Mouse (Mus musculus) embryo, embryonic 11 days (tissue): Measurements from ENCODE around the gene Galnt7.

Experiments
- DNase-seq: peaks from one replicate; pipeline ENCODE4 v3.0.0-alpha.2; 2015

The Galnt7 gene

DNA sequence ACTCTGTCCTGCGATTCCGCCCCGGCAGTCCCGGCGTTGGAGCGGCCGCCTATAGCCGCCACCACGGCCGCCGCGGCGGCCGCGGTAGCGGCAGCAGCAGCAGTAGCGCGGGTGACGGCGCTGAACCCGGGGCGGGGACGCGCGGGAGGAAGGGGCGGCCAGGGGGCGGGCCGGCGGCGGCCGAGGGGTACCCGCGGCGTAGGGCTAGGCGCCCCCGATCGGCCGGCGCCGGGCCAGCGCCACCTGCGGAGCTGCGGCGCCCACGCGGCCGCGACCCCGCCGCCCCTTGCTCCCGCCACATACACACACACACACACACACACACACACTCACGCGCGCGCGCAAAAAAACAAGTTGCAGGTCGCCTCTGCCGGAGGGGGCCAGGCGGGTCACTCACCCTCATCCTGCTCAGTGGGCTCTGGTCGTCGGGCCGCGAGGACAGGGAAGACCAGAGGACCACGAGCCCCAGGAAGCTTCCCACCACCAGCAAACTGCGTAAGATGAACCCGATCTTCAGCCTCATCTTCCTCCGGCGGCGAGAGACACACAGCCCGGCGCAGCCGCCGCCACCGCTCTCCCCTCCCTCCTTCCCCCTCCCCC lies at the start of gene Galnt7:
Gene Galnt7, minus strand, starts transcription at position 577 of the 600 bp plus-strand sequence.
- peak; percentile 87 for DNase-seq

GRCm38 (mm10) chr8:57688633-57689032 lies 35.8 kb upstream of the Galnt7 start:
- DNase-seq: no peak

DNA sequence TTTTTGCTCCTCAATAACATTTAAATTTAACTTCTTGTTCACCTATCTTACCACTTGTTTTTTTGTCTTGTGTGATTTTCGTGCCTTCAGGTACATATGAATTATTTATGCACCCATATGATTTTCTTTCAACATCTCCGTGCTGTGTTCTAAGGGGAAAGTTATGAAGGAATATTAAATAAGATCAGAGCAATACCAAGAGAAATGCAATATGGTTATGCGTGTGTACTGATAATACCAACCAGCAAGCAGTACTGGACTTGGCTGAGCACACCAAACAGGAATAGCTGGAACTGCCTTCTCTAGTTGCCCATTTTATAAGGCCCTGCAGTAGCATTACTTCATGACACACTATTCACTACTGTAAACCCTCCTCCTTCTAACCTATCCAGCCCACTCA lies 33.0 kb upstream of the Galnt7 start:
- DNase-seq: no peak

DNA sequence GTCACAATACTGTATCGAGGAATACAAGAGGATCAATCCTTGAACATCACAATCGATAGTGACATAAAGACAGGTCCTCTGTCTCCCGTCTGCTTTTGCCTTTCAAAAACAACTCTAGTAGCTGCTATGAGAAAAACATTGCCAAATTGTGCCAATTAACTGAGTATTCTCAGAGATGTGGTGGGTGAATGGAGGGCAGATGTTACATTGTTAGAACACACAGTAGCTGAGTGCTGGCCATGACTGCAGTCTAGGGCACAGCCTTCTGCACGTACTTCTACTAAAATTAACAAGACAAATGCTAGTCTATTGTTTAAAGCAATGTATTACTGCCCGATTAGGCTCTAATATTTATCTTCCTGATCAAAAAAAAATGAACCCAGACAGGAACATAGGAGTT lies 27.2 kb upstream of the Galnt7 start:
- no peak for DNase-seq

DNA sequence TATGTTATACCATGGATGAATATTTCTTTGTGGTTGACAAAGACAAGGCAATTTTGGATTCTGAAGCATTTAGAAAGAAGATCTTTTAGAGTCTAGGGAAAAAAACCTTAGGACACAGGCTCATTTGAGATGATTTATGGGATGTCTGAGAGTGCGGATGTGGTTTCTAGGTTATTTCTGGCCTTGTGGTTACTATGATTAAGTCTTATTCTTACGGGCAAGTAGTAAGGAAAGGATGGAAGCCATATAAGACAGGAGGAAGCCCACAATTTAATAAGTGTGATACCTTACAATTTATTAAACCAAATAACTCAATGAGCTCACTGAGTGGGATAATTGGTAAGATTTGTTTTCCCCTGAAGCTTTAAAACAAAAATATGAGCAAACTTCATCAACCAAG lies 11.3 kb upstream of the Galnt7 start:
- DNase-seq: no peak

DNA sequence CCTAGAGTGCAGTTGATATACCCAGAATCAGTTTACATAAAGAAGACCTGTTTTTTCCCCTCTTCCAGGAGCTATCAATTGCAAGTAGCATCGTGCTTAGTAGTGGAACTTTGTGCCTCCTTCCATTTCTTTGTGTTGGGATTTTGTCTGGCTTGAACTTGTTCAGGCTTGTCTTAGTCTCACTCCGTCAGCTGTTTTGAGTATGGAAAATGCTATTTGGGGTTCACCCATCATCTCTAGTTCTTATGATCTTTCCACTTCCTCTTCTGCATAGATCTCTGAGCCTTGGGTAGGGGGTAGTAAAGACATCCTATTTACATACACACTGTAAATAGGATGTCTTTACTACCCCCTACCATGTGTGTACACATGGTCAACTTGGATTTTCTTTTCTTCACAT lies 7.2 kb upstream of the Galnt7 start:
- no peak for DNase-seq

GRCm38 (mm10) chr8:57656446-57656845 lies 3.6 kb upstream of the Galnt7 start:
- DNase-seq: no peak

- DNase-seq: no peak
These were observed 1.3 kb upstream of the Galnt7 start for GRCm38 (mm10) chr8:57654146-57654545.

- DNase-seq: no peak
These were observed 915 bp upstream of the Galnt7 start for GRCm38 (mm10) chr8:57653768-57654125.

- peak; percentile 86 for DNase-seq
These were observed 380 bp upstream of the Galnt7 start for GRCm38 (mm10) chr8:57653056-57653767.

DNA sequence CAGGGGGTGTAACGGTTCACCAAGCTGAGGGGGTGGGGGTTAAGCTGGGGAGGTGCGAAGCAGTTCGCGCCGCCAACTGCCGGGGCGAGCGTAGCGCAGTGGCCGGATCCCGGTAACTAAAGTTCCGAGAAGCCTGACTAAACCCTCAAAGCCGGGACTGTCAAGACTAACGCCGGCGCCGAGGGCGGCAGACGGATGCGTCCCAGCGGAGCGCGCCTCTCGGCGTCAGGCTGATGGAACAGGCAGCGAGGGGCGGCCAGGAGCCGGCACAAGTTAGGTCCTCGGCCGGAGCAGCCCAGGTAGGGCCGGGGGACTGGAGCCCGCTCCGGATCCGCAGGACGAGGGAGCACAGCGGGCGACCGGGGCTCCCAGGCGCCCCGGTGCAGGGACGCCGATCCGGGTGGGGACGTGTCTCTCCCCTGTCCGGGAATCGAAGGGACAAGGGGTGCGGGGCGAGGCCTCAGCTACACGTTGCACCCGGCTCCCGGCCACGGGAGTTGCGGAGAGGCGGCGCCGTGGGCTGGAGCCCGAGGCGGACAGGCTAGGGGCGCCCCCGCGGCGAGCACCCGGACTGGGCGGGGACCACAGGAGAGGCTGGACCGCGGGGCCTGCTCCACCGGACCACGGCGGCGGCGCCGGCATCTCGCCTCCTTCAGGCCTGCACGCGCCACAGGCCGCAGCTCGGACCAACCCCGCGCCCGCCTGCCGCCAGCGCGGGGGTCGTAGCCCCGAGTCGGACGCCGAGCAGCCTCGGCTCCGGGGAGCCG lies 960 bp downstream of the Galnt7 start:
- DNase-seq: peak; percentile 84

DNA sequence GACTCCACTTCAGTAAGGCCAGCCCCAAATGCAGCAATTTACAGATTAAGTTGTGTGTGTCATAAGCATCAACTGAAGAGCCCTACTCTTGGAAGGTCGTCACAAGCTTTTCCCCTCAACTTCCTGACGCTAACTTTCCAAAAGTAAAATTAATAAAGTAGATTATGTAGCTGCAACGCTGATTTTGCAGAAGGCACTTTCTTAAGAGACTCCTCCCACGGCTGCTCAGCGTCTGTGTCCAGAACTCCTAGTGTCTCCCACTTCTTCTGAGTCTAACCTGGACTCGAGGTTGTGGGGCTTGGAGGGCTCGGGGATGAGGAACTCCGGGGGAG lies 1.5 kb downstream of the Galnt7 start:
- DNase-seq: no peak

GRCm38 (mm10) chr8:57650216-57650615 lies 2.6 kb downstream of the Galnt7 start:
- no peak for DNase-seq

DNA sequence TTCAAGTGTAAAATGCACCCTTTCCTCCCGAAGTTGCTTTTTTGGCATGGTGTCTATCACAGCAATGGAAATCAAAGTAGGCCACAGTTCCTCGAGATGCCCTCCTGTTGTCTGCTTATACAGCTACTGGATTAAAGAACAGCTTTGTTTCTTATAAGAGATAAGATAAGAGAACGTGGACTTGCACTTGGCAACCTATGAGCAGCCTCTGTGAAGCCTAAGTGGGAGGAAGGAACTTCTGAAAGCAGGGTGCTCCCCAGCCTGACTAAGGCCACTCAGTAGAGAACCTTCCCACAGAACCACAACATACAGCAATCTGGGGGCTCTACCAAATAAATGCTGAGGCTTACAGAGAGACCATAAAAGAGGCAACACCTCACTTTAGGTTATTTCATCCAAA lies 5.3 kb downstream of the Galnt7 start:
- DNase-seq: no peak

DNA sequence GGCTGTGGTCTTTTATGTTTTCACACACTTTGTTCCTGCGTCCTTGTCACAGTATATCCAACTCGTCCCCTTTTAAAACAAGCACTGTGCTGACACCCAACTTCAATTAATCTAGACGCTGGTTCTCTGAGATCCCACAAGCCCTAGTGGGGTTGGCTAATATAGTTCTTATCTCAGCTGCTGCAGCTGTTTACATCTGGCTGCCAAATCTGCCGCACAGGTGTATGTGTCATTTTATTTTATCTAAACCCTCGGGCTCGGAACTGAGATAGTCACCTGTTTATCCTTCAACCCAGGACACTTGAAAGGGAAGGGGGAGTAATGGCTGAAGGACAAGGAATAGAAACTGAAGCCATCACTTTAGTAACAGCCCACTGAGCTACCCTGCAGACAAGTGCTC lies 8.6 kb downstream of the Galnt7 start:
- no peak for DNase-seq

GRCm38 (mm10) chr8:57642722-57643121 lies 10.1 kb downstream of the Galnt7 start:
- DNase-seq: no peak

DNA sequence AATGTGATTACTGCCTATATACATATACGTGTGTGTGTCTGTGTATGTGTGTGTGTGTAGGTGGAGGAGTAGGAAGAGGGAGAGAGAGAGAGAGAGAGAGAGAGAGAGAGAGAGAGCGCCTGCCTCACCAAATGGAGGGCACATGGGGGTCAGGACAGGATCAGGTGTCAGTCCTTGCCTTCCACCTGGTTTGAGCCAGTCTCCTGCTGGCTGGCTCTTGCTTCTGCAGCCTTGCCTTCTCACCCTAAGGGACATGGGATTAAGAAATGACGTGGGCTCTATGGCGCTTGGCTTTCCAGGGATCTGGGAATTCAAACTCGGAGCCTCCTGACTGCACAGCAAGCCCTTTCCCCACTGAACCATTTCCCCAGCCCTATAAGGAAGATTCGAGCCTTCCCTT lies 13.9 kb downstream of the Galnt7 start:
- DNase-seq: no peak

GRCm38 (mm10) chr8:57637599-57638280 lies 15.1 kb downstream of the Galnt7 start:
- DNase-seq: no peak

DNA sequence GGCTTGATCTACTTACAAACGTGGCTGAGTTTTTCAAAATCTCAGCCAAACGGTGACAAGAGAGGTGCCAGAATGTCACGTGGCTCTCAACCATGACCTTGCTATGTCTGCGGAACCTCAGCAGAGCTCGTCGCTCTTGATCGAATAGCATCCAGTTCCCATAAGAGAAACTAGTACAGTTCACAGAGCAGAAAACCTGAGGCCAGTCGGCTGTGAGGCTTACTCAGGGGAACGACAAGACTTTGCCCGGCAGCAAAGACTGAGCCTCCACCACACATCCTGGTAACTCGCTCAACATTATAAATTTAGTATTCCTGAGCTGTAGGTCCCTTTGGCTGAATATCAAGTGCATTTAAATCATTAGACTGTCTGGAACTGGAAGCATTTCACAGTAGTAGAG lies 16.1 kb downstream of the Galnt7 start:
- DNase-seq: no peak

DNA sequence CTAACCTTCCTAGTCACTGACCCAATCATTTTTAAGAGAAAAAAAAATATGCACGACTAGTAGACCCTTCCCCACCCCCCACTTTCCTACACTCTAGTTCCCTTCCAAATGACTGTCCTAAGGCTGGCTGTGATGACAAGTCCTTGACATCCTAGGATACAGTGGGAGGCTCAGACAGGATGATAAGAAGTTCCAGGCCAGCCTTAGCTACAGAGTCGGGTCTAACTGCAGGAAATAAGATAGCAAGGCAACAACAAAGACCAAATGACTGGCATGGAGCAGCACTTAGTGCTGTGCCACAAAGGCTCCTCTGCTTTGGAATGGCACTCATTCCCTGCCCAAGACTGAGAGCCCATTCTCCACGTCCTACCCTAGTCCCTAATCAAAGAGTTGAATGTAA lies 16.6 kb downstream of the Galnt7 start:
- DNase-seq: no peak

DNA sequence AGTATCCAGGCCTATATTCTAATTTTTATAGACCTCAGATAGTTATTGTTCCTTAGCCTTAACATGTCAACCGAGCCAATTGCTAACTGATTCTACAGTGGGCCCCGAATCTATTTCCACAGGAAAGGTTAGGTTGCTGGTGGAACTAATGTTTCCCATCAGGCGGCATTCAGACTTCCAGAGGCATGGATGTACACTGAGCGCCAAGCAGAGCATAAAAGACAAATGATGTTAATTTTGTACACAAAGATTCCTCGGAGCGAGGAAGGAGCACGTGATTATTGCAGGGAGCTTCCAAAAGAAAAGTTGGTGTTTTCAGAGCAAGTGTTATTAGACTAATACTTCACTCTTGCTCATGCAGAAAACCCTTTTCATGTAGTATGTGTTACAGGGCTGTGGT lies 21.1 kb downstream of the Galnt7 start:
- DNase-seq: no peak

DNA sequence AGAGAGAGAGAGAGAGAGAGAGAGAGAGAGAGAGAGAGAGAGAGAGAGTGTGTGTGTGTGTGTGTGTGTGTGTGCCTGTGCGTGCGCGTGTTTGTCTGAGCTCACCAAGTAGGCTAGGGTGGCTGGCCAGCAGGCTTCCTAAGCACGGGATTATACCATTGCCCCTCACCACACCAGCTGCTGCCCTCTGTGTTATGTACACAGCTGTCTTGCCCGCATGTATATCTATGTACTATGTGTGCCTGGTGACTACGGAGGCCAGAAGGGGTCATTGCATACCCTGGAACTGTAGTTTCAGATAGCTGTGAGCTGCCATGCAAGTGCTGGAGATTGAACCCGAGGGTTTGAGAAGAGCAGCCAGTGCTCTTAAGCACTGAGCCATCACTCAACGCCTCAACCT lies 22.7 kb downstream of the Galnt7 start:
- DNase-seq: no peak

DNA sequence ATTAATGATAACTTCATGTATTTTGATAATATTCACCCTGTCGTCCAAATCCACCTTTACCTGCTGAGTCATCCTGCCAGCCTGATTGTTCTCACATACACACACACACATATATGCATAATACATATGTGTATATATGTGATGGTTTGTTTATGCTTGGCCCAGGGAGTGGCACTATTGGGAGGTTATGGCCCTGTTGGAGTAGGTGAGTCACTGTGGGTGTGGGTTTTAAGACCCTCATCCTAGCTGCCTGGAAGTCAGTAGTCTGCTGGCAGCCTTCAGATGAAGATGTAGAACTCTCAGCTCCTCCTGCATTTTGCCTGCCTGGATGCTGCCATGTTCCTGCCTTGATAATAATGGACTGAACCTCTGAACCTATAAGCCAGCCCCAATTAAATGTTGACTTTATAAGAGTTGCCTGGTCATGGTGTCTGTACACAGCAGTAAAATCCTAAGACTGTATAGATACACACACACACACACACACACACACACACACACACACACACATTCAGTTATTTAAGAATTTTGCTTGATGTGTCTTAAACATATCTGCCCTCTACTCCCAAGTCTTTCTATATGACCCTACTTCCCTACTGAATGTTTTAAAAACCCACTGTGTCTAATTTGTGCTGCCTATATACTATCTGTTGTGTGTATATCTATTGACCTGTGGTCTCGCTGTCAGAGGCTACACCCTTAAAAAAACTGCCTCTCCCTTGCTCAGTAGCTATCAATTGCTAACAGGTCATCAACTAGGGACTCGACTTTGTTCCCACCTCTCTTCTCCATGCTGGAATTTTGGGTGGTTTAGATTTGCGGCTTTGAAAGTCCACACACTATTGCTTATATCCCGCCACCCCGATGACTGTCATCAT lies 23.8 kb downstream of the Galnt7 start:
- DNase-seq: no peak
